Mouse (Mus musculus) hindbrain, embryonic 11.5 days (tissue): Measurements from ENCODE around the gene Abl1. TPM values are rescaled to one million over a fixed set of nuclear protein-coding genes. Genes with fewer than 3 reads are reported as not detected.

Experiments
- ATAC-seq: fragments of 200-750 bp; cut with Nextera tagmentation; 2 replicates; pipeline ENCODE4 v1.8.0; 2017; ENCODE audit warnings: mild to moderate bottlenecking, moderate TSS enrichment, moderate library complexity; ENCODE audit not compliant: low FRiP score
- DNase-seq: peaks from one replicate; pipeline ENCODE4 v3.0.0-alpha.2; 2015; ENCODE audit warnings: low spot score
- H3K27ac ChIP-seq: fragments of 300-500 bp; sonication (generic); 2 replicates; pipeline ENCODE4 v1.5.1; 2014; ENCODE audit warnings: mild to moderate bottlenecking, low read depth, low read length
- H3K27me3 ChIP-seq: fragments of 300-500 bp; sonication (generic); 2 replicates; pipeline ENCODE4 v1.6.1; 2014; ENCODE audit warnings: mild to moderate bottlenecking, low read length, moderate library complexity, mixed read lengths; ENCODE audit not compliant: control insufficient read depth, insufficient read depth
- H3K36me3 ChIP-seq: fragments of 300-500 bp; sonication (generic); 2 replicates; pipeline ENCODE4 v1.6.1; 2014; ENCODE audit warnings: mild to moderate bottlenecking, low read length, moderate library complexity, mixed read lengths; ENCODE audit not compliant: control insufficient read depth, insufficient read depth
- H3K4me1 ChIP-seq: fragments of 300-500 bp; sonication (generic); replicated peaks from 2 replicates; pipeline ENCODE4 v1.6.1; 2014; ENCODE audit warnings: low read length, mixed read lengths; ENCODE audit not compliant: control insufficient read depth, insufficient read depth
- H3K4me2 ChIP-seq: fragments of 300-500 bp; sonication (generic); replicated peaks from 2 replicates; pipeline ENCODE4 v1.6.1; 2014; ENCODE audit warnings: mild to moderate bottlenecking, low read depth, low read length
- H3K4me3 ChIP-seq: fragments of 300-500 bp; sonication (generic); 2 replicates; pipeline ENCODE4 v1.5.1; 2014; ENCODE audit warnings: low read depth, low read length
- H3K9ac ChIP-seq: fragments of 300-500 bp; sonication (generic); 2 replicates; pipeline ENCODE4 v1.6.1; 2014; ENCODE audit warnings: low read depth, low read length
- H3K9me3 ChIP-seq: fragments of 300-500 bp; sonication (generic); 2 replicates; pipeline ENCODE4 v1.6.1; 2016; ENCODE audit warnings: low read length; ENCODE audit not compliant: control insufficient read depth
- WGBS: fragments of 180-500 bp; shearing (Covaris S2); extraction: QIAGEN DNeasy Blood & Tissue Kit; methylation state at CpG from one replicate; pipeline ENCODE4 v1.1.7; 2014; 5-methylcytosine and 5-hydroxymethylcytosine counted together
- polyA plus RNA-seq: library from polyadenylated mRNA; unstranded; fragments of >200 nt; fragmentation: Nextera tagmentation; extraction: Ambion mirVana; gene quantifications from 2 replicates; pipeline ENCODE4 v1.2.1, GENCODE M21; 2014

Abl1 gene
- polyA plus RNA-seq, 1 experiment from 2014 or later: 28.6 TPM

DNA sequence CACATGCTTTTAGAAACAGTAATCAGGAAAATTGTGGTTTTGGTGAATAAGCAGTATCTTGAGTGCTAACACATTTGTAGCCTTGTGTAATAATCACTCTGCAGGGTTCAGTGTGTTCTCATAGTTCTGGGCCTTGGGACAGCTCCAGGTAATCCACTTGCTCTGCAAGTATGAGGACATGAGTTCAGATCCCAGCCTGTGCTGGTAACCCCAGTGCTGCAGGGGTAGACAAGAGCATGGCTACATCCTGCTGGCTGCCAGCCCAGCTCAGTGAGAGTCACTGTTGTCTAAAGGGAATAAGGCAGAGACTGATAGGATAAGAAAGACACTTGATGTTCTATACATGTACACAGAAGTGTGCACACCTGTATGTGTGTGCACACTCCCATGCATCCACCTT, 17.7 kb downstream of the Abl1 start:
- no peak for DNase-seq
- no peak for ATAC-seq

DNA sequence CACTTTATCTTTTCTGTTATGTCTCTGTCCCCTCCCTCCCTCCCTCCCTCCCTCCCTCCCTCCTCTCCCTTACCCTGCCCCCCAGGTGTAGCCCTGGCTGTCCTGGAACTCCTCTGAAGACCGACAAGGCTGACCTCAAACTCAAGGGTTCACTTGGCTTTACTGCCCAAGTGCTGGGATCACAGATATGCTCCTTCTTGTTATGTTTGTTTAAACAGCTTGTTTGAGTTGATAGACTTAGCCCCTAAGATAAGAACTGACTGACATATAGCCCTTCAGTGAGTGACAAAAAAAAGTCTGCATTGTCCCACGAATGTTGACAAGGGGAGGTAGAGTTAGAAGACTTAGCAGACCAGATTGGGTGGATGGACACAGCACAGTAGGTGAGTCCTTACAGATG, 18.4 kb downstream of the Abl1 start:
- no peak for ATAC-seq
- Histone ChIP-seq H3K27me3 (no peaks in the 10 kb centered on the region), H3K9ac (no peak overlapping the region), H3K36me3 (no peaks in the 10 kb centered on the region), H3K4me3 (no peak overlapping the region), H3K9me3 (no peaks in the 10 kb centered on the region), H3K4me2 (no peak overlapping the region), H3K4me1 (no peaks in the 10 kb centered on the region), H3K27ac (no peak overlapping the region)
- WGBS: 65% methylated on average over 2 of the region's 2 CpGs
- no peak for DNase-seq

More for the DNA sequence above, 17.7 kb downstream of the Abl1 start:
- Histone ChIP-seq H3K36me3 (no peaks in the 10 kb centered on the region), H3K27ac (no peak overlapping the region), H3K9ac (no peak overlapping the region), H3K4me3 (no peak overlapping the region), H3K9me3 (no peaks in the 10 kb centered on the region), H3K27me3 (no peaks in the 10 kb centered on the region), H3K4me2 (no peak overlapping the region), H3K4me1 (no peaks in the 10 kb centered on the region)

- no peak overlapping the region for H3K4me2 ChIP-seq
- no peaks in the 10 kb centered on the region for H3K27me3 ChIP-seq
- no peaks in the 10 kb centered on the region for H3K36me3 ChIP-seq
- H3K27ac ChIP-seq: no peak overlapping the region
- 81% methylated on average over 2 of the region's 2 CpGs for WGBS
- H3K9ac ChIP-seq: no peak overlapping the region
- no peak overlapping the region for H3K4me3 ChIP-seq
- no peak for ATAC-seq
- no peaks in the 10 kb centered on the region for H3K9me3 ChIP-seq
- H3K4me1 ChIP-seq: no peaks in the 10 kb centered on the region
- DNase-seq: no peak
These were observed 24.5 kb downstream of the Abl1 start for GRCm38 (mm10) chr2:31712716-31713115.

DNA sequence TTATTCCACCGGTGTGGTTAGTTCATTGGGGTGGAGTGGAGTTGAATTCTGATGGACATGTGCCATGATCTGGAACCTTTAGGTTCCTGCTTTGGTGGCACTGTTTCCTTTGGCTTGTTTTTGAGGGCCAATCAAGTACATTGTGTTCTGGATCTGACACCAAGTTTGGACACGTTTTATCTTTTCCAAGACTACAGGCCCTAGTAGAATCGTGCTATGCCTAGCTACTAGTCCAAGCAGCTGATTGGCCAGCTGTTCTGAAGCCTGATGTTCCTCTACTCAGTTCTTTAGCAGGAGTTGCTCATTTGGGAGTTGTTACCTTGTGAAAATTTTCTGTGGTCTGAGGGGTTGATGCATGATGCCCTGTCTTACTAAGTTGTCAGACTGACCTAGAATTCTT, 25.6 kb downstream of the Abl1 start:
- DNase-seq (no peak), ATAC-seq (no peak)
- no peak overlapping the region for H3K4me2 ChIP-seq
- H3K9ac ChIP-seq: no peak overlapping the region
- H3K36me3 ChIP-seq: no peaks in the 10 kb centered on the region
- no peak overlapping the region for H3K4me3 ChIP-seq
- no peaks in the 10 kb centered on the region for H3K27me3 ChIP-seq
- 91% methylated on average over 3 of the region's 3 CpGs for WGBS
- no peaks in the 10 kb centered on the region for H3K4me1 ChIP-seq
- no peak overlapping the region for H3K27ac ChIP-seq
- H3K9me3 ChIP-seq: no peaks in the 10 kb centered on the region

DNA sequence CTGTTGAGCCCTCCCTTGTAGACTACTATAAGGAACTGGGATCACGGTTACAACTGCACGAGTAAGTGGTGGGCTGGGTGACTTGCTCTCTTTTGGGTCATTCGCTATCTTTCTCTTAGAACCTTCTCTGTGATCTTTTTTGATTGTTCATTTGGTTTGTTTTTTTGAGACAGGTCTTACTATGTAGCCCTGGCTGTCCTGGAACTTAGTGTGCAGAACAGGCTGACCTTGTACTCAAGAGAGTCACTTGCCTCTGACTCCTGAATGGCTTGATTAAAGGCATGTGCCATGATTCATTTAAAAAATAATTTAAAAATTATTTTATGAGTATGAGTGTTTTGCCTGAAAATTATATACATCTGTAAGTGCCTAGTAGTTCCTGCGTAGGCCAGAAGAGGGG, 26.6 kb downstream of the Abl1 start:
- ATAC-seq: no peak
- DNase-seq: no peak
- no peaks in the 10 kb centered on the region for H3K9me3 ChIP-seq
- H3K27ac ChIP-seq: no peak overlapping the region
- H3K36me3 ChIP-seq: no peaks in the 10 kb centered on the region
- no peaks in the 10 kb centered on the region for H3K27me3 ChIP-seq
- H3K4me1 ChIP-seq: no peaks in the 10 kb centered on the region
- no peak overlapping the region for H3K4me2 ChIP-seq
- 97% methylated on average over 4 of the region's 4 CpGs for WGBS
- H3K4me3 ChIP-seq: no peak overlapping the region
- no peak overlapping the region for H3K9ac ChIP-seq

DNA sequence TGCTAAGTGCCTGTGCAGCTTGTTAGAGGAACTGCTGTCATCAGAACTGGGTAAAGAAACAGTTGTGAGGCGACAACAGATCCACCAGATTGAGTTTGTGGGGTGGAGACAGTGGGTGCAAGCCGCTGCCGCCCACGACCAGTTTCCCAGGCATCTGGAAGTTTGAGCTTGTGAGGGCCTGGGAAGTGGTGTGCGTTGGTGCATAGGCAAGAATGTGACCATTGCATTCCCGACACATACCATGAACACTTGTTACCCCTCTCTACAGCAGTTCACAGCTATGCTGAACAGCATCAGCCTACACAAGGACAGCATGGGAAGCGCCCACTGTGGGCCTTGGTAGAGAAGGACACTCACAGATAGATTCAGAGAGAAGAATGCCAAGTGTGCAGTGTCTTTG, 27.8 kb downstream of the Abl1 start:
- DNase-seq: no peak
- Histone ChIP-seq H3K27me3 (no peaks in the 10 kb centered on the region), H3K27ac (no peak overlapping the region), H3K4me1 (no peaks in the 10 kb centered on the region), H3K9ac (no peak overlapping the region), H3K36me3 (no peaks in the 10 kb centered on the region), H3K4me2 (no peak overlapping the region), H3K4me3 (no peak overlapping the region), H3K9me3 (no peaks in the 10 kb centered on the region)
- WGBS: 87% methylated on average over 7 of the region's 7 CpGs
- no peak for ATAC-seq

- Histone ChIP-seq H3K9ac (no peak overlapping the region), H3K4me1 (no peaks in the 10 kb centered on the region), H3K36me3 (no peaks in the 10 kb centered on the region), H3K4me3 (no peak overlapping the region), H3K27ac (no peak overlapping the region), H3K4me2 (no peak overlapping the region), H3K9me3 (no peaks in the 10 kb centered on the region), H3K27me3 (no peaks in the 10 kb centered on the region)
- DNase-seq: no peak
- ATAC-seq: no peak
- WGBS: 85% methylated on average over 6 of the region's 6 CpGs
These were observed 31.2 kb downstream of the Abl1 start for GRCm38 (mm10) chr2:31719202-31719880.

DNA sequence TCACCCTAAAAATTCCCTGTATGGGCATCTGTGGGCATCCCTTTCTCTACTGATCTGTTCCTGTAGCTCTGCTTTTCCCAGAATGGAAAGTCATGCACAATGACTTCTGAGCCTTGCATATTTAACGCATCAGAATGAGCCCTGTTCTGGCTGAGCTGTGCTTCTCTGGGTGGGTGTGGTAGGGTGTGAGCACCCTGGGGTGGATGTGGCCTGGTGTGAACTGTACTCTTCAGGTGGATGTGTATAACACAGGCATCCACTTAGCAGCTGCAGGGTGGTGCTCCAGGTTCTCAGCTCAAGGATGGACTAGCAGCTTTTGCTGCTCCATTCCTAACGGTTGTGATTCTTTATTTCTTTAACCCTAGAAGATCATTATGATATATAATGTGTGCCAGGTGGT, 31.8 kb downstream of the Abl1 start:
- Histone ChIP-seq H3K36me3 (no peaks in the 10 kb centered on the region), H3K27me3 (no peaks in the 10 kb centered on the region), H3K4me3 (no peak overlapping the region), H3K4me1 (no peaks in the 10 kb centered on the region), H3K4me2 (no peak overlapping the region), H3K9ac (no peak overlapping the region), H3K27ac (no peak overlapping the region), H3K9me3 (no peaks in the 10 kb centered on the region)
- DNase-seq (no peak), ATAC-seq (no peak)
- 83% methylated on average over 2 of the region's 2 CpGs for WGBS

DNA sequence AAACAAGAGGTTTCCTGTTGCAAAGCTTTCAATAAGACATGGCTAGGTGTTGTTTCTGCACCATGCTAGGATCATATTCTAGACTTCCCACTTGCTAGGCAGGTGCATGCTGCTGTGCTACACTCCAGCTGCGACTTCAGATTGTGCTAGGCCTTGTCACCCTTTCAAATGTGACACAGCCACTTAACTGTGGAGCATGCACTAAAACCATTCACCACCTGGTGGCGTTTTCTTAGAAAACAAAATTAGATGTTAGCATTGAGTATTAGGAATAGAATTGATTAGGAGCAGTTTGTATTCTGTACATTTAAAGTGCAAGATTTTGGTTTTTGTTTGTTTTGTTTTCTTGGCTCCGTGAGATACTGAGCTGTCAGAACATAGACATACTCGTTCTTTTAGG, 32.6 kb downstream of the Abl1 start:
- WGBS: 69% methylated on average over 4 of the region's 4 CpGs
- DNase-seq: peak; percentile 44
- no peak for ATAC-seq

More for the DNA sequence above, 32.6 kb downstream of the Abl1 start:
- Histone ChIP-seq H3K9me3 (no peaks in the 10 kb centered on the region), H3K27me3 (no peaks in the 10 kb centered on the region), H3K4me3 (no peak overlapping the region), H3K27ac (no peak overlapping the region), H3K4me1 (no peaks in the 10 kb centered on the region), H3K36me3 (no peaks in the 10 kb centered on the region), H3K4me2 (no peak overlapping the region), H3K9ac (no peak overlapping the region)
